Mouse (Mus musculus) C2C12 (cell line): ENCODE data around the gene Itch.
A peak's percentile ranks its signal among the peaks of the same experiment; 100 is the strongest.

Source experiments
- CTCF ChIP-seq: IDR thresholded peaks from one replicate; pipeline ENCODE4 v1.5.1; 2011; ENCODE audit not compliant: control insufficient read depth, insufficient read depth, insufficient read length
- MAX ChIP-seq: IDR thresholded peaks from one replicate; pipeline ENCODE4 v1.6.1; 2011; ENCODE audit warnings: mild to moderate bottlenecking, control low read depth
- MYOD1 ChIP-seq: IDR thresholded peaks from one replicate; pipeline ENCODE4 v1.6.1; 2011; ENCODE audit warnings: low read depth; ENCODE audit not compliant: control insufficient read depth, insufficient read length
- MYOG ChIP-seq: IDR thresholded peaks from one replicate; pipeline ENCODE4 v1.6.1; 2011; ENCODE audit not compliant: control insufficient read depth, insufficient read length; ENCODE audit errors: extremely low read depth
- USF1 ChIP-seq: IDR thresholded peaks from one replicate; pipeline ENCODE4 v1.6.1; 2011; ENCODE audit warnings: low read depth, mild to moderate bottlenecking, control low read depth, moderate library complexity

GRCm38 (mm10) chr2:155271957-155272356 lies 138.6 kb downstream of the Itch start:
- peak; percentile 40 for TF ChIP-seq CTCF
- no peak for TF ChIP-seq MYOG
- no peak for TF ChIP-seq USF1
- no peak for TF ChIP-seq MYOD1
- no peak for TF ChIP-seq MAX
